Mouse (Mus musculus) limb, embryonic 12.5 days (tissue): ENCODE data around the gene Pptc7. TPM values are rescaled to one million over a fixed set of nuclear protein-coding genes. Genes with fewer than 3 reads are reported as not detected.
"Not testable (repeated sequence)": the region's sequence is repeated elsewhere in the genome, so short reads cannot be mapped to it uniquely, and the experiment has no call there.

Experiments used
- ATAC-seq: fragments of 200-750 bp; cut with Nextera tagmentation; 2 replicates; pipeline ENCODE4 v1.8.0; 2017; ENCODE audit warnings: low read depth, moderate TSS enrichment; ENCODE audit not compliant: insufficient number of reproducible peaks, insufficient read depth, low FRiP score, low TSS enrichment
- H3K27ac ChIP-seq: fragments of 300-500 bp; sonication (generic); 2 replicates; pipeline ENCODE4 v1.5.1; 2016; ENCODE audit warnings: mild to moderate bottlenecking, moderate library complexity
- H3K27me3 ChIP-seq: fragments of 300-500 bp; sonication (generic); 2 replicates; pipeline ENCODE4 v1.6.1; 2016; ENCODE audit warnings: mild to moderate bottlenecking, moderate library complexity
- H3K36me3 ChIP-seq: fragments of 300-500 bp; sonication (generic); 2 replicates; pipeline ENCODE4 v1.6.1; 2016; ENCODE audit warnings: mild to moderate bottlenecking, moderate library complexity
- H3K4me1 ChIP-seq: fragments of 300-500 bp; sonication (generic); replicated peaks from 2 replicates; pipeline ENCODE4 v1.6.1; 2016
- H3K4me2 ChIP-seq: fragments of 300-500 bp; sonication (generic); 2 replicates; pipeline ENCODE4 v1.6.1; 2016; ENCODE audit warnings: mild to moderate bottlenecking, moderate library complexity
- H3K4me3 ChIP-seq: fragments of 300-500 bp; sonication (generic); replicated peaks from 2 replicates; pipeline ENCODE4 v1.5.1; 2016; ENCODE audit warnings: mild to moderate bottlenecking
- H3K9ac ChIP-seq: fragments of 300-500 bp; sonication (generic); replicated peaks from 2 replicates; pipeline ENCODE4 v1.6.1; 2016; ENCODE audit warnings: mild to moderate bottlenecking, moderate library complexity
- H3K9me3 ChIP-seq: fragments of 300-500 bp; sonication (generic); 2 replicates; pipeline ENCODE4 v1.6.1; 2016; ENCODE audit warnings: mild to moderate bottlenecking, moderate library complexity
- WGBS: fragments of 180-500 bp; shearing (Covaris S2); methylation state at CpG from one replicate; pipeline ENCODE4 v1.1.7; 2016; 5-methylcytosine and 5-hydroxymethylcytosine counted together
- polyA plus RNA-seq: library from polyadenylated mRNA; unstranded; fragments of >200 nt; fragmentation: Nextera tagmentation; extraction: Ambion mirVana; gene quantifications from 2 replicates; pipeline ENCODE4 v1.2.1, GENCODE M21; 2016

The Pptc7 gene
- polyA plus RNA-seq, 1 experiment from 2014 or later = 10.1 TPM

GRCm38 (mm10) chr5:122318976-122319375 lies 34.8 kb downstream of the Pptc7 start:
- not testable (repeated sequence) for H3K4me1 ChIP-seq, H3K9ac ChIP-seq, H3K27me3 ChIP-seq, H3K4me2 ChIP-seq, H3K4me3 ChIP-seq, H3K9me3 ChIP-seq, ATAC-seq, H3K27ac ChIP-seq
- H3K36me3 ChIP-seq = peaks cover 68% of the 10 kb centered on the region
- 82% methylated on average over 3 of the region's 3 CpGs for WGBS

DNA sequence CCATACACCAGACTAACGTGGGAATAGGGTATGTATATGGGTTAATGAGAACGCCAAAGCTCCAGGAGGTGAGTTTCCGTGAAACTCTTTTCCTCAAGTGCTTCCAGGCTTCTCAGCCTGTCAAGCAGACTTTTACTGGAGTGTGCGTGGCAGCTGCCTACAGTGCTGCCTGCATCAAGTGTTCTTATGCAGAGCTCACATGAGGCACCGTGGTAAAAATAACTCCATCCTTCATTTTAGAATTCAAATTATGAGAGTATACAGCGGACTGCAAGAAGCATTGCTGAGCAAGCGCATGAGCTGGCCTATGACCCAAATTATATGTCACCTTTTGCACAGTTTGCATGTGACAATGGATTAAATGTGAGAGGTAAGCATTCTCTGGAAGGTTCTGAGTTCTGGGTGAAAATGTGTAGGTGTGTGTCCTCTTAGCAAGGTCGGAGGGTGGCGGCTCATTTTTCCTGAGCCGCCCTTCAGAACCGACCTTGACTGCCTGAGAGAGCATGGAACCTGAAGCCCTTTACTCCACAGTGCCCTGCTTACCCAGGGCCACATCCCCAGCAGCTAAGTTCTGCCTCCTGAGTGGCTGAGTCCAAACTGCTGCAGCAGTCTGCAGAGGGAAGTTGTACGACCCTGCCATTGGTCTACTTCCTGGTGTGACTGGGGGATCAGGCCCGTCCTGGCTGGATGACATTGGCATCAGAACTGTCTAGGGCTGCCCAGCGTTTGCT lies 35.5 kb downstream of the Pptc7 start:
- no peak for ATAC-seq
- H3K4me2 ChIP-seq = no peak overlapping the region
- WGBS = 77% methylated on average over 14 of the region's 14 CpGs

GRCm38 (mm10) chr5:122320205-122320781 lies 36.1 kb downstream of the Pptc7 start:
- no peaks in the 10 kb centered on the region for H3K27me3 ChIP-seq
- 62% methylated on average over 12 of the region's 12 CpGs for WGBS
- no peak overlapping the region for H3K4me3 ChIP-seq
- peaks cover 72% of the 10 kb centered on the region for H3K36me3 ChIP-seq
- no peaks in the 10 kb centered on the region for H3K9me3 ChIP-seq
- H3K9ac ChIP-seq = no peak overlapping the region
- no peak overlapping the region for H3K4me2 ChIP-seq
- H3K27ac ChIP-seq = no peak overlapping the region
- peaks cover 7% of the 10 kb centered on the region for H3K4me1 ChIP-seq
- ATAC-seq = no peak

More for the DNA sequence above, 35.5 kb downstream of the Pptc7 start:
- Histone ChIP-seq H3K4me3 (no peak overlapping the region), H3K4me1 (peaks cover 7% of the 10 kb centered on the region), H3K27ac (no peak overlapping the region), H3K36me3 (peaks cover 67% of the 10 kb centered on the region), H3K27me3 (no peaks in the 10 kb centered on the region), H3K9me3 (no peaks in the 10 kb centered on the region), H3K9ac (no peak overlapping the region)

- WGBS = 76% methylated on average over 8 of the region's 8 CpGs
- peaks cover 6% of the 10 kb centered on the region for H3K4me1 ChIP-seq
- no peaks in the 10 kb centered on the region for H3K27me3 ChIP-seq
- peaks cover 62% of the 10 kb centered on the region for H3K36me3 ChIP-seq
- H3K9ac ChIP-seq = no peak overlapping the region
- H3K9me3 ChIP-seq = no peaks in the 10 kb centered on the region
- no peak overlapping the region for H3K4me2 ChIP-seq
- no peak overlapping the region for H3K4me3 ChIP-seq
- no peak overlapping the region for H3K27ac ChIP-seq
- no peak for ATAC-seq
These were observed 39.4 kb downstream of the Pptc7 start for GRCm38 (mm10) chr5:122323523-122323922.

- WGBS = 88% methylated on average over 23 of the region's 23 CpGs
- Histone ChIP-seq H3K4me2 (no peak overlapping the region), H3K27ac (no peak overlapping the region), H3K4me1 (no peaks in the 10 kb centered on the region), H3K9ac (no peak overlapping the region), H3K4me3 (no peak overlapping the region), H3K9me3 (no peaks in the 10 kb centered on the region), H3K36me3 (peaks cover 57% of the 10 kb centered on the region), H3K27me3 (no peaks in the 10 kb centered on the region)
- no peak for ATAC-seq
These were observed 40.7 kb downstream of the Pptc7 start for GRCm38 (mm10) chr5:122324608-122325431.

GRCm38 (mm10) chr5:122325477-122325876 lies 41.3 kb downstream of the Pptc7 start:
- H3K4me3 ChIP-seq = no peak overlapping the region
- H3K9ac ChIP-seq = no peak overlapping the region
- H3K36me3 ChIP-seq = peaks cover 50% of the 10 kb centered on the region
- H3K27ac ChIP-seq = no peak overlapping the region
- H3K27me3 ChIP-seq = no peaks in the 10 kb centered on the region
- ATAC-seq = no peak
- H3K4me2 ChIP-seq = no peak overlapping the region
- H3K4me1 ChIP-seq = no peaks in the 10 kb centered on the region
- no peaks in the 10 kb centered on the region for H3K9me3 ChIP-seq
- WGBS = 84% methylated on average over 8 of the region's 8 CpGs

DNA sequence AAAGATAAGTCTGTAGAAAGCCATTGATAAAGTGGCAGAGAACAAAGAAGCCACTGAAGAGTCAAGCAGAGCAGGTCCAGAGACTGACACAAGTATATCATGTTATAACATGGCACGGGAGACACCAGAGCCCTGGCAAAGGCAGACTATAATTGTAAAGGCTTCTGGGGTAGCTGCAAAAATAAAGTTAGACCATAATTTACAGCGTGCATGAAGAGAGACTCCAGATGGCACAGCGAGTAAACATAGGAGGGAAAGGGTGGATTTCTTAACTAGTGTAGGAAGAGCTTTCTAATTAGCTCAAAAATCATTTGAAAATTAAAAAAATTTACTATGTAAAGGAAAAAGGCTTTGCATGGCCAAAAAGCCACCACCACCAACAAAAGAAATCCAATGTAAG lies 43.1 kb downstream of the Pptc7 start:
- 83% methylated on average over 3 of the region's 3 CpGs for WGBS

DNA sequence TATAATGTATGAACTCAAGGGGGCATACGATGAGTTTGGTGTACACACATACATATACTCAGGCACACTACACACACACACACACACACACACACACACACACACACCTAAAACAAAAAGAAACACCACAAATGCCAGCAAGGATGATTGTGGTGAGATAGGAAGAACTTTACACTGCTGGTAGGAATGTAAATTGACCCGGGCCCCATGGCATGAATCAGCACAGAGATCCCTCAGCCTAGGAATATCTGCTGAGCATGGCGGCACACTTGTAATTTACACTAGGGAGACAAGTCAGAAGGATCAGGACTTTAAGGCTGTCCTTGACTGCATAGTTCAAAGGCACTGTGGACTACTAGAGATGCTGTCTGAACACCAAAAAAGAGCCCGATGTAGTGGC lies 46.1 kb downstream of the Pptc7 start:
- ATAC-seq = no peak
- Histone ChIP-seq H3K9me3 (no peaks in the 10 kb centered on the region), H3K9ac (no peak overlapping the region), H3K27ac (no peak overlapping the region), H3K36me3 (peaks cover 12% of the 10 kb centered on the region), H3K4me2 (no peak overlapping the region), H3K4me3 (no peak overlapping the region), H3K4me1 (no peaks in the 10 kb centered on the region), H3K27me3 (no peaks in the 10 kb centered on the region)
- WGBS = 88% methylated on average over 4 of the region's 4 CpGs

More for the DNA sequence above, 43.1 kb downstream of the Pptc7 start:
- Histone ChIP-seq H3K4me2 (no peak overlapping the region), H3K9me3 (no peaks in the 10 kb centered on the region), H3K36me3 (peaks cover 34% of the 10 kb centered on the region), H3K4me1 (no peaks in the 10 kb centered on the region), H3K27me3 (no peaks in the 10 kb centered on the region), H3K9ac (no peak overlapping the region), H3K4me3 (no peak overlapping the region), H3K27ac (no peak overlapping the region)
- no peak for ATAC-seq

DNA sequence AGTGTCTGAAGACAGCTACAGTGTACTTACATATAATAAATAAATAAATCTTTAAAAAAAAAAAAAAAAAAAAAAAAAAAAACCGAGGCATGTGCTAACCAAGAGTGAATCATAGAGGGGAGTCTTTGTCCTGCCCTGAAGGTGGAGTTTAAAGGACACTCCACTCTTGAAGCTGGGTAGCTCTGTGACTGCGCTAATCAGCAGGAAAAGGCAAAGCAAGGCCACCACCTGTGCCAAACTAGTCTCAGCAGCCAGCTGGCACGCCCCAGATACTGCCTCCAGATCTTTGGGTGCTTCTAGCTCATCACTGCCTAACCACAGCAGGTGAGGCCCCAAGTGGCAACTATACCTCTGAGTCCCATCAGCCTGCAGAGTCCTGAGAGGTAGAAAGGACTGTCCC lies 50.5 kb downstream of the Pptc7 start:
- whole genome bisulfite sequencing = 78% methylated on average over 3 of the region's 3 CpGs
- H3K4me1 ChIP-seq = no peaks in the 10 kb centered on the region
- no peak overlapping the region for H3K9ac ChIP-seq
- no peaks in the 10 kb centered on the region for H3K9me3 ChIP-seq
- no peak overlapping the region for H3K4me3 ChIP-seq
- ATAC-seq = no peak
- no peaks in the 10 kb centered on the region for H3K27me3 ChIP-seq
- H3K36me3 ChIP-seq = no peaks in the 10 kb centered on the region
- H3K4me2 ChIP-seq = no peak overlapping the region
- no peak overlapping the region for H3K27ac ChIP-seq

DNA sequence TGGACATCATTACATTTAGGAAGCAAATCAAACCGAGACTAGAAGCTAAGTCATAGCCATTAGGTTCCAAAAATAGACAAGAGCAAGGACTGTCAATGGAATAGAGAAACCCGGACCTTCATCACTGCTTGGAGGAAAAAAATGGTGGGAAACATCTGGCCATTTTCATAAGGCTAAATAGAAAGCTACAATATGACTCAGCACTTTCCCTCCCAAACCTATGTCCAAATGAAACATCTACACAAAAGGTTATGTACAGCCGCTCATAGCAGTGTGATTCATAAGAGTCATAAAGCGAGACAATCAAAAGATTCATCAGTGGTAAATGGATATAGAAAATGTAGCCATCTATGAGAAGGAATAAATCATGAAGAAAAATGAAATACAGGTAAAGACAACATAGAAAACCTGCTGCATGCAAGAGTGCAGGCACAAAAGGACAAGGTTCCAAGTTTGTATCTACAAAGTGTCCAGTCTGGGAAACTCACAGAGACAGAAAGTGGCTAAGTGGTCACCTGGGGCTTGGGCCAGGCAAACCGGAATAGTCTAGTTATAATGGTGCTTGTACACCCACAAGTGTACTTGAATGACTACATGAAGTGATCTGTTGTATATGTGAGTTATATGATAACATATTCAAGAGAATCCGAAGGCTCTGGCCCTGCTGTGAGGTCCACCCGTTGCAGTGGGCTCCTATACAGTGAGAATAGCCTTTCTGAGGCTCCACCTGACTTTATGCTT lies 52.6 kb downstream of the Pptc7 start:
- no peak overlapping the region for H3K4me3 ChIP-seq
- H3K4me1 ChIP-seq = no peaks in the 10 kb centered on the region
- H3K4me2 ChIP-seq = no peak overlapping the region
- no peak for ATAC-seq
- H3K27ac ChIP-seq = no peak overlapping the region
- H3K9ac ChIP-seq = no peak overlapping the region
- no peaks in the 10 kb centered on the region for H3K9me3 ChIP-seq
- no peaks in the 10 kb centered on the region for H3K36me3 ChIP-seq
- H3K27me3 ChIP-seq = no peaks in the 10 kb centered on the region
- WGBS = 86% methylated on average over 7 of the region's 7 CpGs

GRCm38 (mm10) chr5:122342874-122343273 lies 58.7 kb downstream of the Pptc7 start:
- 86% methylated on average over 1 of the region's 1 CpGs for WGBS

More at GRCm38 (mm10) chr5:122342874-122343273, 58.7 kb downstream of the Pptc7 start:
- no peak overlapping the region for H3K9ac ChIP-seq
- no peak for ATAC-seq
- no peaks in the 10 kb centered on the region for H3K36me3 ChIP-seq
- no peak overlapping the region for H3K4me2 ChIP-seq
- H3K9me3 ChIP-seq = 0 out of 2 replicates have a peak, but pooled peaks cover 3% of the 10 kb centered on the region
- peaks cover 8% of the 10 kb centered on the region for H3K27me3 ChIP-seq
- no peak overlapping the region for H3K27ac ChIP-seq
- no peak overlapping the region for H3K4me3 ChIP-seq
- H3K4me1 ChIP-seq = no peaks in the 10 kb centered on the region
